Mouse (Mus musculus): ENCODE measurements around the gene Phf21a. TPM values are rescaled to one million over a fixed set of nuclear protein-coding genes. Genes with fewer than 3 reads are reported as not detected.

Gene Phf21a
- total RNA-seq, 2 experiments from 2014 or later: 23.5 to 25.1 TPM

GRCm38 (mm10) chr2:92347191-92347590 is 254.3 kb downstream of the Phf21a start:
- H3K27ac ChIP-seq: no peak overlapping the region
- no peak for TF ChIP-seq CTCF (IDR thresholded peaks at IDR 0.05)
- H3K4me3 ChIP-seq: no peak overlapping the region
- intact Hi-C loops (cut with DNase I): no loop called here
- DNase-seq: no peak

- peak; percentile 61 for DNase-seq
- intact Hi-C loops (cut with DNase I): loop anchor here (5.0 kb wide), 1 partner anchor 87 kb away; no protein-coding TSS in a partner anchor
- H3K4me3 ChIP-seq: no peak overlapping the region
- no peak for TF ChIP-seq CTCF (IDR thresholded peaks at IDR 0.05)
- peak overlapping the region; percentile 83 for H3K27ac ChIP-seq
Observed at GRCm38 (mm10) chr2:92349589-92350425, 256.9 kb downstream of the Phf21a start.

GRCm38 (mm10) chr2:92350686-92351085 is 257.8 kb downstream of the Phf21a start:
- no peak for DNase-seq
- peak overlapping the region; percentile 83 for H3K27ac ChIP-seq
- TF ChIP-seq CTCF (IDR thresholded peaks at IDR 0.05): no peak
- H3K4me3 ChIP-seq: no peak overlapping the region
- intact Hi-C loops (cut with DNase I): loop anchor here (5.0 kb wide), 1 partner anchor 87 kb away; no protein-coding TSS in a partner anchor

- TF ChIP-seq CTCF (IDR thresholded peaks at IDR 0.05): no peak
- no peak for DNase-seq
- Histone ChIP-seq H3K4me3 (no peak overlapping the region), H3K27ac (no peak overlapping the region)
- intact Hi-C loops (cut with DNase I): loop anchor here (5.0 kb wide), 1 partner anchor 84 kb away; no protein-coding TSS in a partner anchor
Observed at GRCm38 (mm10) chr2:92353402-92353801, 260.5 kb downstream of the Phf21a start.

- no peak overlapping the region for H3K27ac ChIP-seq
- intact Hi-C loops (cut with DNase I): loop anchor here (5.0 kb wide), 1 partner anchor 83 kb away; no protein-coding TSS in a partner anchor
- no peak overlapping the region for H3K4me3 ChIP-seq
- no peak for TF ChIP-seq CTCF (IDR thresholded peaks at IDR 0.05)
- no peak for DNase-seq
Observed at GRCm38 (mm10) chr2:92354224-92354623, 261.3 kb downstream of the Phf21a start.

GRCm38 (mm10) chr2:92359301-92359700 is 266.4 kb downstream of the Phf21a start:
- intact Hi-C loops (cut with DNase I): no loop called here
- DNase-seq: no peak
- no peak overlapping the region for H3K27ac ChIP-seq

GRCm38 (mm10) chr2:92360186-92360823 is 267.4 kb downstream of the Phf21a start:
- DNase-seq: no peak
- Histone ChIP-seq H3K27ac (no peak overlapping the region), H3K4me3 (no peak overlapping the region)
- TF ChIP-seq CTCF (IDR thresholded peaks at IDR 0.05): no peak
- intact Hi-C loops (cut with DNase I): no loop called here

More at GRCm38 (mm10) chr2:92359301-92359700, 266.4 kb downstream of the Phf21a start:
- no peak for TF ChIP-seq CTCF (IDR thresholded peaks at IDR 0.05)
- no peak overlapping the region for H3K4me3 ChIP-seq

- no peak for DNase-seq
- intact Hi-C loops (cut with DNase I): no loop called here
- Histone ChIP-seq H3K4me3 (no peak overlapping the region), H3K27ac (no peak overlapping the region)
- TF ChIP-seq CTCF (IDR thresholded peaks at IDR 0.05): no peak
Observed at GRCm38 (mm10) chr2:92360893-92361292, 268.0 kb downstream of the Phf21a start.

GRCm38 (mm10) chr2:92361795-92362194 is 268.9 kb downstream of the Phf21a start:
- H3K4me3 ChIP-seq: no peak overlapping the region
- TF ChIP-seq CTCF (IDR thresholded peaks at IDR 0.05): no peak
- no peak overlapping the region for H3K27ac ChIP-seq
- DNase-seq: no peak
- intact Hi-C loops (cut with DNase I): no loop called here

- no peak for DNase-seq
- TF ChIP-seq CTCF (IDR thresholded peaks at IDR 0.05): no peak
- intact Hi-C loops (cut with DNase I): no loop called here
- H3K27ac ChIP-seq: no peak overlapping the region
- H3K4me3 ChIP-seq: no peak overlapping the region
Observed at GRCm38 (mm10) chr2:92362571-92363228, 269.8 kb downstream of the Phf21a start.

GRCm38 (mm10) chr2:92364086-92364485 is 271.2 kb downstream of the Phf21a start:
- Histone ChIP-seq H3K4me3 (no peak overlapping the region), H3K27ac (no peak overlapping the region)
- DNase-seq: no peak
- intact Hi-C loops (cut with DNase I): no loop called here
- no peak for TF ChIP-seq CTCF (IDR thresholded peaks at IDR 0.05)

GRCm38 (mm10) chr2:92365568-92365967 is 272.7 kb downstream of the Phf21a start:
- Histone ChIP-seq H3K27ac (no peak overlapping the region), H3K4me3 (no peak overlapping the region)
- intact Hi-C loops (cut with DNase I): no loop called here
- TF ChIP-seq CTCF (IDR thresholded peaks at IDR 0.05): no peak
- DNase-seq: no peak
